Mouse (Mus musculus) adrenal gland, postnatal 14 days (tissue): ENCODE data around the gene Sned1. TPM values are rescaled to one million over a fixed set of nuclear protein-coding genes. Genes with fewer than 3 reads are reported as not detected.
"Not testable (repeated sequence)": the region's sequence is repeated elsewhere in the genome, so short reads cannot be mapped to it uniquely, and the experiment has no call there.

ENCODE experiments used
- DNase-seq: peaks from one replicate; pipeline ENCODE4 v3.0.0; 2021; ENCODE audit warnings: mixed read lengths
- total RNA-seq: library from RNA; stranded (reverse); gene quantifications from 2 replicates; pipeline ENCODE4 v1.2.3, GENCODE M21; 2021

Gene Sned1
- total RNA-seq, 1 experiment from 2014 or later = 23.2 TPM

DNA sequence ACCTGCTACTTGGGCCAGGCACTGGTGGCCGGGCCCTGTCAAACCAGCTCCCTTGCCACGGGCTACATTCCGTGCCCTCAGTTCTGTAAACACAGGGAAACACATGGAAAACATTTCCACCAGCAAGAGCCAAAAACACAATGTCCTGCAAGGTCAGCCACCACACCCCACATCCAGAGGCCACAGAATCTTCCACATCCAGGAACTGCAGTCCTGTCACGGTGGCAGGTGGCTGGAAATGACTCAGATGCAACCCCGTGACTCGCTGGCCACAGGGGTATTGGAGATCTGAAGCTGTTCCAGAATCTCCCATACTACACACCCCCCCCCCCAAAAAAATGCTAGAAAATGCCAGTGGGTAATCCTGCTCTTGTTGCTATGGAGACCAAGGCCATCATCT, 6.4 kb upstream of the Sned1 start:
- DNase-seq = peak; percentile 61

GRCm38 (mm10) chr1:93229626-93230025, 6.0 kb upstream of the Sned1 start:
- peak; percentile 43 for DNase-seq

DNA sequence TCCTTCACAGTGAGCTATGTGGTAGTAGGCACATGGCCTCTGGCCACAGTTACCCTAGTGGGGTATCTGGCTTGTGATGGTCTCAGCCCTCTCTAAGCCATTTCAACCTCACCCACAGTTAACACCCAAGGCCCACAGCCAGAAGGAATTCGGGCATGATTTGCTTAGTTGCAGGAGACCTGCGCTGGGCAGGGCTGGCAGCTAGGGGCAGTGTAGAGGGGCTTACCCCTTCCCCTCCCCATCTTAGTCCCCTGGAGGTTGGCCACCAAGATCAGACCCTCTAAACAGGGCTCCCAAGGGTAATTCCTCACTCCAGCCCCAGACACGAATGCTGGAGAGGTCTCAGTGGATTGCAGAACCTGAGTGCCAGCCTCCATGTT, 894 bp downstream of the Sned1 start:
- peak; percentile 53 for DNase-seq

GRCm38 (mm10) chr1:93237676-93238075, 2.0 kb downstream of the Sned1 start:
- no peak for DNase-seq

DNA sequence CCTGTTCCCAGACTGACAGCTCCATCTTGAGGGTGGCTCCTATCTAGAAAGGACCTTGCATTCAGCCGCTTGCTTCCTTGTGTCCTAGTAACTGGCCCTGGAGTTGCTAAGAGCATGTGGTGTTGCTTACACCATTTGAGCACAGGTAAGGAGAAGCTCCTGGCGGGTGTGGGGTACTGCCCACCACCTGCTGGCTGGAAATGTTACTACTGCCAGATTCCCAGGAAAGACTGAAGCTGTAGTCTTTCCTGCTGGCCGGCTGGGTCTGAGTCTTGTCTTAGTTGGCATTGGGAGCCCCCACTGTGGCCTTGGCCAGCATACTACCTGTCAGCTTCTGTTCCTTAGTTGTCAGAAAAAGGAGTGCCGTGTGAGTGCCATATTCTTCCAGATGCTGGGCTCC, 2.6 kb downstream of the Sned1 start:
- DNase-seq = peak; percentile 18

DNA sequence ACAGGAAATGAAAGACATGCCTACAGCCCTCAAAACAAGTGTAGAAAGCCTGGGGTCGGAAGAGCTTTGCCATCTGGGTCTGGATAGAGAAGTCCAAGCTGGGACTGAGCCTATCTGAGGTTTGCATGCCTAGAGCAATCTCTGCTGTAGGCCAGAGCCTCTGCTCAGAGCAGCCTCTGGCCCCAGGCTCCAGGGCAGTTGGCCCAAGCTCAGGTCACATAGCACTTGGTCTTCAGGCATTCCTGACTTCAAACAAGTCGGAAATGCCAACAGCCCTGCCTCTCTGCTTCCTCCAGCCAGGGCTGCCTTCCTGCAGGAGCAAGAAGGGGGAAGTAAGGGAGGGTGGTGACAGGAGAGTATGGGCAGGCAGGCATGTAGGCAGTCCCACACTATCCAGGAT, 10.3 kb downstream of the Sned1 start:
- peak; percentile 17 for DNase-seq

GRCm38 (mm10) chr1:93252586-93252985, 16.9 kb downstream of the Sned1 start:
- DNase-seq = no peak

GRCm38 (mm10) chr1:93255761-93256160, 20.1 kb downstream of the Sned1 start:
- no peak for DNase-seq

- DNase-seq = no peak
Measured at GRCm38 (mm10) chr1:93257560-93257959, 21.9 kb downstream of the Sned1 start.

GRCm38 (mm10) chr1:93267207-93267606, 31.6 kb downstream of the Sned1 start:
- DNase-seq = peak; percentile 25

DNA sequence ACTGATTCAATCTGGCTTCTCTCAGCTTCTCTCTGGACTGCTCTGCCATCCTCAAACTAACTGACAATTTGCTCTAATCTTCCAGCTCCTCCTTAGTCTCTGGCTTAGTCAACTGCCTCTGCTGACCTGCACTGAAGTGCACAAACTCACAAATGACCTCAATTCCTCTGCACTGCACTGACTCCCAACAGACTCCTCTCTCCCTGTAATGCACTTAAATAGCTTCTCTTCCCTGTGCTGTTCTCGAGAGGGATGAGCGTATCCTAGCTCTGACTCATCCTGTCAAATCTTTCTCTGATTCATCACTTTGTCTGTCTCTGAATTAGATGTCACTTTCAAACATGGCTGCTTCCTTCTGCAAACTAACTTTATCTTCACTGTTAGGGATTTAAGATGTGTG, 32.6 kb downstream of the Sned1 start:
- DNase-seq = no peak

- DNase-seq = no peak
Measured at GRCm38 (mm10) chr1:93270516-93271240, 35.0 kb downstream of the Sned1 start.

- no peak for DNase-seq
Measured at GRCm38 (mm10) chr1:93271751-93272150, 36.1 kb downstream of the Sned1 start.

GRCm38 (mm10) chr1:93272409-93272821, 36.8 kb downstream of the Sned1 start:
- DNase-seq = peak; percentile 59

DNA sequence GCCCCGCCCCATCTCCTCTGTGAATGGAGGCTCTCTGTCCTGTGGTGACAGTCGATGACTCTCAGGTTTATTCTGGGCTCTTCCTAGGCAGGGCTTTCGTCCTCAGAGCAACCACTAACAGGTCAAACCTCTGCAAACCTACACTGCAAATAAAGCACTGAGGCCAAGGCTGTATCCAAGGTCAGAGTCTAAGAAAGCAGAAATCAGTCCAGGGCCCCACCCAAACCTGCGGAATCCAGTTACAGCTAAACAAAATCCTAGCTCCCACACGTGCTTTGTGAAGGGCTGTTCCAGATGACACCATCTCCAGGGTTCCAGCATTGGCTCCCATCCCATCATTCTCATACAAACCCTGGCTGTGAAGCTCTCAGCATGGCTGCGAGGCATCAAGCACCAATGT, 39.9 kb downstream of the Sned1 start:
- no peak for DNase-seq

- DNase-seq = no peak
Measured at GRCm38 (mm10) chr1:93277041-93277440, 41.4 kb downstream of the Sned1 start.

DNA sequence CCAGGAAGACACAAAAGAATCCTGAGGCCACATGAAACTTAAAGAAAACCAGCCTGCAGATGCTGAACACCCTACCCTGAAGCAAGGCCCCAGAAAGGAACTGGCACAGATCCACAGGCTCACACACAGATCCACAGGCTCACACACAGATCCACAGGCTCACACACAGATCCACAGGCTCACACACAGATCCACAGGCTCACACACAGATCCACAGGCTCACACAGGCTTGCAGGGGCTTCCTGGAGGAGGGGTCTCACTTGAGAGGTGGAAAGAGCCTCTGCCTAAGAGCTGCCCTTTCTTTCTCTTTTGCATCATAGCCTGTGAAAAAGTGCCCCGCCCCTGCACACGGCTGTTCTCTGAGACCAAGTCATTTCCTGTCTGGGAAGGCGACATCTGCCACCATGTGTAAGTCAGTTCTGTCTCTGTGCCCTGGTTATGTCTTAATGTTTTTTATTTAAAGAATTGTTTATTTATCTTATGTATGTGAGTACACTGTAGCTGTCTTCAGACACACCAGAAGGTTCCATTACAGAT, 54.1 kb downstream of the Sned1 start:
- no peak for DNase-seq

DNA sequence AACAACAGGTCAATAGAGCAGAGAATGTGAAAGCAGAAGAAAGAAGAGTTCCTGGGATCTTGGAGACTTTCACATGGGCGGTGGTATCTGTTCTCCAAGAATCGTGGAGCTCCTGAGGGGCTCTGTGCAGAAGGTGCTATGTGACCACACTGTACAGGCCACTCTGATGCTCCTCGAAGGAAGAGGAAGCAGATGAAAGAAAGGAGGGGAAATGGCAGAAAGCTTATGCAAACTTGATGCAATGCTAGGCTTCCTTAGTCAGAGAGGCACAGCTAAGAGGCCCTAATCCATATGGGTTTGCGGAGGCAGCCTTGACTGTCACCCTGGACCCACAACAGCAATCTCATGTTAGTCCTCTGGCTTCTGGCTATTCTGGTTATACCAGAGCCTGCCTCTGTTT, 55.3 kb downstream of the Sned1 start:
- no peak for DNase-seq

DNA sequence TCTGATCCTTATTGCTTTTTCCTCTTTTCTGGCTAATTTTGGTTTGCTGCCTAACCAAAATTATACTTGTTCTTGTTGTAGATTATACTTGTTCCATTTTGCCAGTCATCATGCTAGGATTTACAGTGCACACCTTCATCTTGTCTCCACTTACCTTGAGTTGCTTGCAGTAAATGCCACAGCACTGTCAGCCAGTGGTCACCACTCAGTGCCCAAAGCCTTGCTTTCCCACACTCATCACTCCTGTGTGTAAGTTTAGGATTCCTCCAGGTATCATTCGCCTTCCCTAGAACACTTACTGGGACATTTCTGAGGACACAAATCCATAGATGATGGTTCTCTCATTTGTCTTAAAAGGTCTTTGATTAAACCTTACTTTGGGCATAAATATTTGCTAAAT, 56.0 kb downstream of the Sned1 start:
- DNase-seq = no peak

DNA sequence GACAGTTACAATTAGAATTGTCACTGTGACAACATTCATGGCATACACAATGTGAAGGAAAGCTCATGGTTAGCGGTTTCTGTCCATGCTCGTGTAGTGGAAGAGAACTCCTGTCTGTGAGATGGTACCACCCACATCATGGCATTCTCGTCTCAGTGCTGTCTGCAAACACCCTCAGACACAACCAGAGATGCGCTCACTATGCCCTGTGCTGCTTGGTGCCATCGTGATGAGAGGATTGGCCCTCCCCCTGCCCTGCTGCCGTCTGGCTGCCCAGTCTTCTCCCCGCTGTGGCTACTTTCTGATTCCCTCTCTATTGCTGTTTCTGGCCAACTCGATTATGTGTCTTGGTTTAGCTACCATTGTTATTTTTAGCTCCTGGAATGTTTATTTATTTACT, 56.4 kb downstream of the Sned1 start:
- DNase-seq = no peak

DNA sequence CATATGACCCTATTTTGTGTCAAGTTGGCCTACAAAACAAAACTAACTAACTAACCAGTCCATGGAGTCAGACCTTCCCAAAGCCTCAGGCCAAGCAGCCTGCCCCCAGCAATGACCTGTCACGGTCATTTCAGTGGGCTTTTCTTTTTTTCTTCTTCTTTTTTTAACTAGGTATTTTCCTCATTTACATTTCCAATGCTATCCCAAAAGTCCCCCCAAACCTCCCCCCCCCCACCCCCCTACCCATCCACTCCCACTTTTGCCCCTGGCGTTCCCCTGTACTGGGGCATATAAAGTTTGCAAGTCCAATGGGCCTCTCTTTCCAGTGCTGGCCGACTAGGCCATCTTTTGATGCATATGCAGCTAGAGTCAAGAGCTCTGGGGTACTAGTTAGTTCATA, 58.9 kb downstream of the Sned1 start:
- not testable (repeated sequence) for DNase-seq

DNA sequence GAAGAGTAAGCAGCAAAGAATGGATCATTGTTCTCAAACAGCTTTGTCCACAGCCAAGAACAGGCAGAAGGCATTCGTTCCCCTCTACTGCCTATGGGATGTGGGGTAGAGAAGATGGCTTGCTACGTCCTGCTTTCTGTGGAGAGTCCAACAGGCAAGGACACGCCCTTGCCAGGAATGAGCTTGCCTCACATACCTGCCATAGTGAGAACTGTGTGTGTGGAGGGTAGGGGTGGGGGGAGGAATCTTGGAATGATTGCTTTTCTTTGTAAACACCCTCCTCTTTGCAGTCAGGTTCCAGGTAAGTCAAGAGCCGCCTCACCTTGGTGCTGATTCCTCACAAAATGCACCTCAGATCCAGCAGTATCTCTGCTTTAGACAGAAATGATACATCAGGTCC, 64.2 kb downstream of the Sned1 start:
- DNase-seq = no peak

DNA sequence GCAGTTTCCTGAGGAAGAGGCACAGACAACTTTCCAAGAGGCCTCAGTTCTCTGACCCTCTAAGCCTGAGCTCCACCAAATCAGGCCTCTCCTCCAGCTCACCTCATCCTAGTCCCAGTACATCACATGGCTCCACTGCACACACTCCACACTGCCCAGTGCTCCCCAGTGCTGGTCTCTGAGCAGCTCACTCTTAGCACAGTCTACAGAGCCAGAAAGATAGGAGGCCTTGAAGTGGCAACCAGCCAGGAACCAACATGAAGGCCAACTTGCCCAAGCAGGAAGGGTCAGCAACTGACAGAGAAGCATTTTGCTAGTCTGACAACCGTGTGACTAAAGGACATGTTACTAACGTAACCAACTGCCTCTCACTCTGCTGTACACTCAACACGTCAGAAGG, 64.9 kb downstream of the Sned1 start:
- DNase-seq = peak; percentile 85

DNA sequence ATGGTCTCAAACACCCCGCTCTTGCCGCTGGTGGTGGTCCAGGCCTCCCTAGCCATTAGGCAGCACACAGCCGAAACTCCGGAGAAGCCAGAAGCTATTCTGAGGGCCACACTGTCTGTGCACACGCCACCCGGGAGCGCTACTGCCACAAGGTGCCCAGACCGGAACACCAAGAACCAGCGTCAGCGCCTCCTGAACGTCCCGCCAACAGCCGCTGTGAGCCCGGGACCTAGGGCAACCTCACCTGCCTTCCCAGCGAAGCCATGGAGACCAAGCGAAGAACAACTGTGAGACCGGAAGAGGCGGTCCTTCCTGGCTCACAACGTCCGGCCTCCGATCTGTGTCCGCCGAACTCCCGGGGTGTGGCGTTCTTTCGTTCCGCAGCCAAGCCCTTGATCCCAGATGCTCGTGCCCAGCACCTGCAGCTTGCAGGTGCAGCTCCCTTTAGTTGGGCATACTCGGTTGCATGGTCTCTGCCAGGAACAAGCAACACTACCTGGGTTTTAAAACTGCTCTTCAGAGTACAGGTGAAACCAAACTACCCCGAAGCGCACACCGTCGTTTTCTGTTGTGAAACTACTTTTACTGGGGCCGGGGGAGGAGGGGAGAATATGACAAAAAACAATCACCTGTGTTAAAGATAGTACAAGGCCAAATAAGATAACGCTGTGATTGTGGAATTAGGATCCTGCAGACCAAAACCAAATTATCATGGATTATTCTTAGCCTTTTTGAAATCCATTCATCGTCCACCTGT, 70.1 kb downstream of the Sned1 start, which contains the start of gene Mterf4:
Gene Mterf4 (minus strand): TSS at position 335 of the 757 bp plus-strand sequence.
- peak; percentile 91 for DNase-seq
